Mouse (Mus musculus) effector memory CD4-positive, alpha-beta T cell, adult 7 months (primary cell): ENCODE results near the gene Efhc2. TPM values are rescaled to one million over a fixed set of nuclear protein-coding genes. Genes with fewer than 3 reads are reported as not detected.

ENCODE experiments used
- polyA plus RNA-seq: library from polyadenylated mRNA; unstranded; fragments of 100-300 nt; shearing (Covaris generic); gene quantifications from one replicate; pipeline ENCODE4 v1.2.1, GENCODE M21; 2017

Gene Efhc2
- not detected for polyA plus RNA-seq

GRCm38 (mm10) chrX:17319126-17319583, at the start of gene Efhc2:
TSS of gene Efhc2 (minus strand) at chrX:17319368.

